Comparison of ENCODE assay signal across 7 mouse cellular contexts in the genomic region with DNA sequence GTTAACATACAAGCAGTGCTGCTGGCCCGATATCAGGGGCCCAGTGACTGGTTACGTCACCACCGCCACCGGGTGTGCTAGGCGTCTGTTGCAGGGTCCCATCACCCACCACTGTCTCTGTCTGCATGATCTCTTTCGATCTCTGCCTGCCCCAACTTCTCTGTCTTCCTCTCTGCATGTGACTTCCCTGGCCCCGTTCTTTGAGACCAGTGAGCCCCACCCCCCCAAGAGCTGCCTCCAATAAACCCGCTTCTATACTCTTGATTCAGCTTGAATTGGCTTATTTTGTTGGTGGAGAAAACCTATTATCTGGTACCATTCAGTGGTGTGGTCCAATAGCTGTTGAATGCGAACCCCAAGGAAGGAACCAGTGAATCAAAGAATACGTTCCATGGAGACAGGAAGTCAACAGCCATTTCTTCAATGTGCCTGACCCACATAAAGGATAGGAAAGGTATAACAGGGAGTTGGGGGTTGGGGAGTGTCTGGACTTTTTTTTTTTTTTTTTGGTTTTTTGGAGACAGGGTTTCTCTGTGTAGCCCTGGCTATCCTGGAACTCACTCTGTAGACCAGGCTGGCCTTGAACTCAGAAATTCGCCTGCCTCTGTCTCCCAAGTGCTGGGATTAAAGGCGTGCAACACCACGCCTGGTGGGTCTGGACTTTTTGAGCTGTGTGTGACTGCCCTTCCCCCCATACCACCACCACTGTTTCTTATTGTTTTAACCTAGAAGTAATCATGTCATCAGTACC. TPM values are rescaled to one million over a fixed set of nuclear protein-coding genes. Genes with fewer than 3 reads are reported as not detected.
DNase-seq lines count a peak whose midpoint lies in the region; ATAC-seq and TF ChIP-seq lines count a peak whose summit lies in the region.

No protein-coding gene starts in this region.

- no peaks in the 10 kb centered on the region for H3K27me3 ChIP-seq in lung, embryonic 16.5 days (ENCODE audit: control insufficient read depth, insufficient read depth, low read depth, low read length)
- no peaks in the 10 kb centered on the region for H3K27me3 ChIP-seq in embryonic facial prominence, embryonic 11.5 days (ENCODE audit: control insufficient read depth, insufficient read depth, low read length)
- H3K27me3 ChIP-seq in splenic B cell, adult 2 months (ENCODE audit: control insufficient read depth, insufficient read depth, low read length, poor library complexity, severe bottlenecking) = no peaks in the 10 kb centered on the region

- no peak overlapping the region for H3K4me3 ChIP-seq in lung, embryonic 16.5 days (ENCODE audit: low read length)
- no peak overlapping the region for H3K4me3 ChIP-seq in lung, adult 2 months (replicated peaks; ENCODE audit: extremely low read depth, low read depth, low read length)
- no peak overlapping the region for H3K4me3 ChIP-seq in embryonic facial prominence, embryonic 11.5 days (ENCODE audit: low read depth, low read length)

- H3K9ac ChIP-seq in lung, embryonic 16.5 days (ENCODE audit: low read length) = no peak overlapping the region
- no peak overlapping the region for H3K9ac ChIP-seq in embryonic facial prominence, embryonic 11.5 days (replicated peaks; ENCODE audit: low read length)

- TF ChIP-seq CTCF in lung, adult 2 months (IDR thresholded peaks at IDR 0.05; ENCODE audit: insufficient read depth, low read length) = no peak

- no peak for DNase-seq in lung, adult 2 months
- no peak for DNase-seq in embryonic facial prominence, embryonic 11.5 days (ENCODE audit: low spot score)
- DNase-seq in splenic B cell, adult 2 months (ENCODE audit: low read depth, low spot score) = peak; percentile 32
- DNase-seq in frontal cortex, postnatal 25 days (ENCODE audit: low spot score in 2 of 2) = no peak
- DNase-seq in cerebellum, adult 18-20 months = no peak

- no peak overlapping the region for H3K4me2 ChIP-seq in lung, embryonic 16.5 days (ENCODE audit: low read depth, low read length)
- H3K4me2 ChIP-seq in embryonic facial prominence, embryonic 11.5 days (ENCODE audit: low read depth, low read length) = no peak overlapping the region

- no peak for ATAC-seq in lung, embryonic 16.5 days (ENCODE audit: low read depth)
- ATAC-seq in embryonic facial prominence, embryonic 11.5 days (replicated peaks; ENCODE audit: insufficient number of reproducible peaks, low FRiP score, low TSS enrichment, low read depth) = no peak
- ATAC-seq in inflammation-experienced regulatory T-cells, adult 6 months = peak; percentile 73

- 70% methylated on average over 13 of the region's 13 CpGs for WGBS in lung, embryonic 16.5 days
- 71% methylated on average over 13 of the region's 13 CpGs for WGBS in lung, adult 2 months
- WGBS in embryonic facial prominence, embryonic 11.5 days = 82% methylated on average over 13 of the region's 13 CpGs

- no peak for TF ChIP-seq POLR2A in lung, adult 2 months (IDR thresholded peaks at IDR 0.05; ENCODE audit: borderline replicate concordance, extremely low read depth, low read depth, low read length)

- H3K4me1 ChIP-seq in lung, embryonic 16.5 days (replicated peaks; ENCODE audit: control insufficient read depth, insufficient read depth, low read length) = peaks cover 55% of the 10 kb centered on the region
- peaks cover 7% of the 10 kb centered on the region; the same call in 1 of the 2 replicates for H3K4me1 ChIP-seq in lung, adult 2 months (ENCODE audit: control insufficient read depth, insufficient read depth, low read length)
- H3K4me1 ChIP-seq in embryonic facial prominence, embryonic 11.5 days (ENCODE audit: control insufficient read depth, insufficient read depth, low read length) = 0 out of 2 replicates have a peak, but pooled peaks cover 2% of the 10 kb centered on the region

- no peaks in the 10 kb centered on the region for H3K9me3 ChIP-seq in lung, embryonic 16.5 days (ENCODE audit: control insufficient read depth, low read length)
- H3K9me3 ChIP-seq in embryonic facial prominence, embryonic 11.5 days (replicated peaks; ENCODE audit: control insufficient read depth, low read length) = no peaks in the 10 kb centered on the region

- no peaks in the 10 kb centered on the region for H3K36me3 ChIP-seq in lung, embryonic 16.5 days (ENCODE audit: control insufficient read depth, insufficient read depth, low read length)
- no peaks in the 10 kb centered on the region for H3K36me3 ChIP-seq in embryonic facial prominence, embryonic 11.5 days (replicated peaks; ENCODE audit: control insufficient read depth, insufficient read depth, low read depth, low read length)
- H3K36me3 ChIP-seq in splenic B cell, adult 2 months (ENCODE audit: control insufficient read depth, insufficient read depth, low read length, poor library complexity, severe bottlenecking) = no peaks in the 10 kb centered on the region

- peak overlapping the region; percentile 83 for H3K27ac ChIP-seq in lung, embryonic 16.5 days (ENCODE audit: low read length)
- H3K27ac ChIP-seq in embryonic facial prominence, embryonic 11.5 days (replicated peaks; ENCODE audit: low read depth, low read length) = 0 out of 2 replicates have a peak overlapping the region, but pooled peaks have one; percentile 1

RNA-seq across cellular contexts. Expression of gene Cdc42ep4, which starts 35.9 kb away (rescaled TPM):
- 129 and 130 TPM in 2 replicates for polyA plus RNA-seq in lung, embryonic 16.5 days (2015; fragmentation: Nextera tagmentation; extraction: Ambion mirVana)
- 80.4 and 115 TPM in 2 replicates for polyA plus RNA-seq in lung, adult 2 months (2012; rRNA removed)
- polyA plus RNA-seq in embryonic facial prominence, embryonic 11.5 days (2014; fragmentation: Nextera tagmentation; extraction: Ambion mirVana) = 59.1 and 63.7 TPM in 2 replicates
- 1 to 10 TPM; 1.2 to 2.9 (median 1.5) TPM for polyA plus RNA-seq in inflammation-experienced regulatory T-cells, adult 6 months (2017; shearing (Covaris generic))

Comparison
In these comparisons a context has a peak if more than half of its experiments do, and no peak if none do; other contexts are left out.
1. RNA of gene Cdc42ep4, which starts 35.9 kb away (polyA plus RNA-seq): 129 to 130 TPM in lung, embryonic 16.5 days, 80.4 to 115 TPM in lung, adult 2 months and 59.1 to 63.7 TPM in embryonic facial prominence, embryonic 11.5 days; 1.2 to 2.9 TPM in inflammation-experienced regulatory T-cells, adult 6 months; every median in the first group is over 10 times any median in the second.